Mouse (Mus musculus) kidney, postnatal 14 days (tissue): ENCODE measurements at regions not wholly inside any gene's neighbourhood (a gene's known extent, or its start where the extent isn't known, plus 50 kb on each side); places are given as distances from the start of the nearest gene placed in this dataset.

ENCODE experiments used
- DNase-seq: peaks from one replicate; pipeline ENCODE4 v3.0.0; 2022; ENCODE audit warnings: mixed read lengths

DNA sequence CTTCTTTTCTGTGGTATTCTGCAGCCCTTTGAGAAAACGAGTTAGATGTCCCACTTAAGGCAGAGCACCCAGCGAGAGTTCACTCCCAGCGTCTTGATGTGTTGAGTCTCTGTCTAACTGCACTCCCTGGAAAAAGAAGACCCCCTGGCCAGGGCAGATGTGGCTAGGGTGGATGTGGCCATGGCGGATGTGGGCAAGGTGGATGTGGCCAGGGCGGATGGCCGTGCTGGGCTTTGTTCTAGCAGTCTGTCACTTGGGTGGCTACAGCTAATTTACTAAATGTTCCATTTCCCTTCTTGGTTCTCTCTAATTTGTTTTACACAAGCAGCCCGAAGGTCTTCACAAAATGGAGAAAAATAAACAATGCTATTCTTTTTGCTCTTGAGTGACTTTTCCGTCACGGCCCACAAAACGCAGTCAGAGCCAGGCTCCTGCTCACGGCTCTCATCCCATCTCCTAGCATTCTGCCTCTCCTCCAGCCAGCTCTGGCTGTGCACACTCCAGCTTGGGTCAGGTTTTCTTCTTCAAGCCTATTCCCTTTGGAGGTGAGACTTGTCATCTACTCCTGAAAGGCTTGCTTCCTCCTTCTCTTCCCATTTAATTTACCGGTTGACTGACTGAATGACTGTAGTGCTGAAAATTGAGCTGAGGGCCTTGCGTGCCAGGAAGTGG is 173.4 kb upstream of the Ccdc122 start:
- DNase-seq = no peak

DNA sequence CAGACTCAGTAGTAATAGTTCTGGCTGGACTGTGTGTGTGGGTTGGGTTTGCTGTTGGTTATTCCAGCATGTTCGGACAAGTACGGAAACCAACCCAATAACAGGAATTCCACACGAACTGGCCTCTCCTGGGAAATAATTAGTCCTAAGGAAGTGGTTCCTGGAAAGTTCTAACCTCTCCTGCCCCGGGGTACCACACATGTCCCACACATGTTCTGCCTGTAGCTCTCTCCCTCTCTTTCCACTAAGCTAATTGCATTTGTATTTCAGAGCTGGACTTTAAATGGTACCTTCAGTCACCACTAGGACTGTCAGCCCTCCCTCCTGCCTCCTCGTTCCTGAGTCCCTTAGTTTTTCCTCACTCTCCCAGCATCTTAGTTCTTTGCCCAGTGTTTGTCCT is 178.2 kb upstream of the Ccdc122 start:
- DNase-seq = no peak

DNA sequence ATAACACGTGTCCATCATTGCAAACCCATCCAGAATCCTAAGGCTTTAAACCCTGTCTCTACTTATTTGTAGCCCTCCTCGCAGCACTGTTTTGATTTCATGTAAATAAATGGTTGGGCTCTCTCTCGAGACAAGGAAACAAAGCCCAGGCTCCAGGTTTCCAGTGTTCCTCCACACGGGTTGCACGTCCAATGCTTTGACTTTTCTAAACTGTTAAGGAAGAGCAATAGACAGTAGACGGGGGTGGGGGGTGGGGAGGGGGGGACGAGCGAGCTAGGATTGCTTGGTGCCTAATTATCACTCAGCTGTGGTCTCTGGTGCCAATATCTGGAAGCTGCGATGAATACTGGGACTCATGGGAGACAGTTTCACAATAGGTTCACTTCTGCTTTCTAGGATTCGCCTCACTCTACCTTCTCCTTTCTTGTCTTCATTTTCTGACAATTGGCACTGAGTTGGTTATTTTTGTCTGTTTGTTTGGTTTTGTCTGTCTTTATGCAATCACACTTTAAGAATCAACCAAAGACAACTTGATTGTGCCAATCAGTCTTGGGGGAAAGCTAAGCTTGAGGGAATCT is 179.3 kb upstream of the Ccdc122 start:
- DNase-seq = no peak

DNA sequence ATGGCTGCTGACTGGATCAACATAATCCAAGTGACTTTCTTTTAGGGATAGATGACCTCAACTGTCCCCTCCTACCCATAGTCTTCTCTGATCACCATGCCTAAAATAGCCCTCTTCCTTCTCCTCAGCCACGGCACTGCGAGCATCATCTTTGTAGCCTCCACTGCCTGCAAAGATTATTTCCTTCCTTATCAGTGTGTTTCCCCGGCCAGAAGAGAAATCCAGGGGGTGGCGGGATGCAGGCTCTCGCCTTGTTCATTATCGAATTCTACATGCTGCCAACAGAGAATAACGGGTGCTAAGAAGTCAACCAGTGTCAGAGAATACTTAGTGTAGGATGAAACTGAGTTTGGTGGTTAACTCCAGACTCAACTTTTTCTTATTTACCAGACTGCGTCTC is 180.0 kb upstream of the Ccdc122 start:
- no peak for DNase-seq

DNA sequence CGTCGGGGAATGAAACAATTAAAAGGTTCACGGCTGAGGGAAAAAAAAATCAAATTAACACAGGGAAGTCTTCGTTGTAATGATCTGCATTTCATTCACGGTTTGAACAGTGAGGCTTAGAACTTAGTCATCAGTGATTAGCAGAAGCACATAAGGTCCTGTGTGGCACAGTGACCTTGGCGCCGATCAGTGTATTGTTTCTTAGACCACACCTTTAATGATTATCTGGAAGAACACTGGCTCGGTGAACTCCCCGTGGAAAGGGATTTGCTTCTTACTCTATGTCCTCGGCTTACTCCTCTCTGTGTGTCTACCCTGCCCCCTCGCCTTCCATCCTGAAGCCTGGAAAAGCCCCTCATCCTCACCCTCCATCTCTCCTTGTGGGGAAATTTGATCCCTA is 181.6 kb upstream of the Ccdc122 start:
- no peak for DNase-seq

DNA sequence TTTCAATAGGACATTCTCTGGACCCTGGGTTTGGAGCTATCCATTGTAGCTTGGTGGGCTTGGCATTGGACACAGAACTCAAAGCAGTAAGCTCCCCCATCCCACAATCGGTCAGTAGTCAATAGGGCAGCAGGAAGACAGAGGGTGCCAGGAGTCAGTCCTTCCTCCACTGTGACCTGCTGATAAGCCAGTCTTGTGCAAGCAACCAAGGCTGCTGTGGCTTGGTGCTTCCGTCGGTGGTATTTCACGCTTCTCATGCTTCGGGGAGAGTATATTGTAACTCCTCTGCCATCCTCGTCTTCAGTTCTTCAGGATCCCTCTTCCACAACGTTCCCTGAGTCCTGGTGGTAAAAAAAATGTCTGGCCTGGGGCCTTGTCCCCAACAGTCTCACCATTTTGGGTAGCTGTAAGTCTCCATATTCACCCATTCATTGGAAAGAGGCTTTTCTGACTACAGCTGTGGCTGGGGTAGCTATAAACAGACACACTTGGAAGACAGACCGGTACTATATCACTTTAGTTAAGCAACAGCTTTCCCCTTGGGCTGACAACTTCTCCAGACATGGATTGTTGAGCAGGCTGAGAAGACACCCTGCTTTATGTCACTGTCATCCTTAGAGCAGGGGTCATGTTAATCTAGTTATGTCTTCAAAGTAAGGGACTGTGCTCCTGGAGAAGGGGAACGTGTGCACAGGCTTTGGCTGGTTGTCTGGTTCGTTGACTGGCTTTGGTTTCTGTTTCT is 184.9 kb upstream of the Ccdc122 start:
- no peak for DNase-seq

DNA sequence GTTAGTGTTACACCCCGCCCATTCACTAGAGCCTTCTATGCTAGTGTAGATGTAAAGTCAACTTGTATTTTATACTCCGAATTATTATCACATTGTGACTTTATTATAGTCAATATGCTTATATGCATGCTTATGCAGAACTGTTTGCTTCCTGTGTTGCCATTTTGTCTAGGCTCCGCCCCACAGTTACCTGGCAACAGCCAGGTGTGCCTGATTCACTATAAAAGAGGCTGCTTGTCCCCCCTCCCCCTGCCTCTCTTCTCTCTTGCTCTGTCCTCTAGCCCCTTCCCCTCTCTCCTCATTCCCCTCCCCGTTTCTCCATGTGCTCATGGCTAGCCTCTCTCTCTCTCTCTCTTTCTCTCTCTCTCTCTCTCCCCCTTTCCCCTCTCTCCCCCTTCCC is 185.9 kb upstream of the Ccdc122 start:
- DNase-seq = no peak

DNA sequence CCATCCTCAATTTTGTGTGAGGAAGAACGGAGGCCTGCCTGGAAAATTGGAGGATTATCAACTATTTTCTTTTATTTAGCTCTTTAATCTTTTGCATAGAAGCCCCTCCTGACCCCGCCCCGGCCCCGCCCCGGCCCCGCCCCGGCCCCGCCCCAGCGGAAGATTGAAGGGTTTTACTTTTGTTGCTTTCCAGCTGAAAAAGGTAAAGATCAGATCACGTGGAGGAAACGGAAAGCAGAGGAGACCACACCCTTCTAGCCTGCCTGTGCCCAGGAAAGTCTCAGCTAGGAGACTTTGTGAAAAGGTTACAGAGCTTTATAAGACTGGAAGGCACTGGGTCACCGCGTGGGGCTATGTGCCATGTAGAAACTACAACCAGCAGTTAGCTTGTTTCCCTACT is 186.5 kb upstream of the Ccdc122 start:
- DNase-seq = no peak

DNA sequence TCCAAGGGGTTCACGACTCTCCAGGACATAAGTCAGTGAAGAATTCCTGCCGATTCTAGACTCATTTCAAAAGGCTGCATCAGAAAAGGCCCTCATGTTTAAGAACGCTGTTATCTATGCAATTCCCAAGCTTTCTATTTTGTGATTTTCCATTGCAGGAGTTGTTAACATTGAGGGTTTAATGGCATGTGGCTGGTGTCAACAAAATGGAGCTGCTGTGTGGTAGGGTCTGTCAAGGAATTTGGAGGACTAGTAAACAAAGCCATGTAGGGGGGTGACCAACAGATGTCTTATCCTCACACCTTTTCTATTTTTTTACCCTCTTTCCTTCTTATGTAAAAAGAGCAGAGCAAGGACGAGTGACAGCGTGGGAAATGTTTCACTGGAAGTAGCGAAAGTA is 186.9 kb upstream of the Ccdc122 start:
- DNase-seq = no peak

DNA sequence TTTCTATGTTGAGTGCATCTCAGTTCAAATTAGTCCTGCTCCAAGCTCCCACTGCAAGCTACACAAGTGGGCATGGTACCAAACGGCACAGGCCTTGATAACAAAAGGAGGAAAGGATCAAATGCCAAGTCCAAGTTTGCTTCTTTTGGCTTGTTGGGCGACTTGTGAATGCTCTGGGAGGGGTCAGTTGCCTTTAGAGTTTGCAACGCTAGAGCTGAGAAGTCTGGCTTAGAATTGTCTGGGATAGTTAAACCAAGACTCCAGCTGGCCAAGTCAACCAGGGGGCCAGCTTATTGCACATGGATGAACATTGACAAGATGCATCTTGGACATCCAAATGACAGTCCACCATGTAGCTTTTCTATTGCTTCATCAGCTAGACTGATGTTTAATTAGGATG is 187.5 kb upstream of the Ccdc122 start:
- DNase-seq = no peak

DNA sequence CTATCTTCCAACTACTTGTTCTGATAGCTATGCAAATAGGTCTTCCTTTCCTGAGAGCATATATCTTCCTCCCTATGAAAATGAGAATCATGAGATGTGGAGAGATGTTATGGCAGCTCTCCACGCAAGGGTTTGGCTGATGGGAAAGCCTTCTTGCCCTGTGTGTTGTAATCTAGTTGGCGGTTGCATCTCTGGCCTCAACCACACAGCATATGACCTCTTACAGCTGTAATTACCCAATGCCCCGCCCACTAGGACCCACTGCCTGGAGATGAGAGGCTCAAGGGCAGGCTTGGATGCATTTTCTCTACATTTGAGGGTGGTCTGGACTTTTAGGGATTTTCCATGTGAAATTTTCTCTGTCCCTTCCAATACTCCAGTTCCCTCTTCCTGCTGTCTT is 190.9 kb upstream of the Ccdc122 start:
- no peak for DNase-seq

DNA sequence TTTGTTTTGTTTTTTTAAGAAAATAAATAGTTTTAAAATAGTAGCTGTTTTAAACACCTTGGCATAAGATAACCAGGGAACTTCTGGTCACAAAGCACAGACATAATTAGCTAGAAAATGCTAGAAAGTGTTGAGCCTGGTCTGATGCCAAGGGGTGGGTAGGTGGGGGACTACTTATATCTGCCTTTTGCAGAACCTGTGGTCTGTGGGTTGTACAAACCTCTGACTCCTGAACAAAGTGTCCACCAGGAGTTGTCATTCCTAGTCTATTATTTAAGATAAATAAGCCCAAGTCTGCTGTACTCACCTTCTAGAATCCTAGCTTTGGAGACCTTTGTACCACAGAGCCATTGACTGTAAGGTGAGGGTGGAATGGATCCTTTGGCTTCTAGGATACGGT is 191.9 kb upstream of the Ccdc122 start:
- DNase-seq = no peak

DNA sequence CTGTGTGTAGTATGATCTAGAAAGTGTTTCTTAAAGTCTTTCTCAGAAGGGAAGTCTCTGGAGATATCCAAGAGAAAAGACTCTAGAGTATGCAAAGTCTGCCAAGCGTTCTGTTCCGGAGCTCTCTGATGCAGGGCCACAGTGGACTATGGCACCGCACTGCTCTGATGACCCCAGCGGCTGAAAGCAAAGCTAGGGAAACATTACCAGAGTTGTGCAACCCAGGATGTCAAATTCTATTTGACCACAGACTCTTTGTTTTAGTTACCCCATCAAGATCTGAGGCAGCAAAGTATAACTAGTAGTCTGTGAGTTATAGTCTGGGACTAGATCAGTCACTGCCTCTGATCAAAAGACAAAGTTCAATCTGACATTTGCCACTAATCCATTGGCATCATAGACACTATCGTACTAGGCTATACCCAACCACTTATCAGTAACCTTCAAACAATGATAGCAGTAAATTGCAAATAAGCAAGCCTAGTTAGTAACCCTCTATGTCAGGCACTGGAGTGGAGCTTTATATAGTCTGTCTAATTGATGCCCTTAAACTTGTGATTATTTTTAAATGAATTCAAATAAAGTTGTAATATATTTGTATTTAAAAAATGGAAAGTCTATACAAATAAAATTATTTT is 198.9 kb upstream of the Ccdc122 start:
- peak; percentile 73 for DNase-seq

DNA sequence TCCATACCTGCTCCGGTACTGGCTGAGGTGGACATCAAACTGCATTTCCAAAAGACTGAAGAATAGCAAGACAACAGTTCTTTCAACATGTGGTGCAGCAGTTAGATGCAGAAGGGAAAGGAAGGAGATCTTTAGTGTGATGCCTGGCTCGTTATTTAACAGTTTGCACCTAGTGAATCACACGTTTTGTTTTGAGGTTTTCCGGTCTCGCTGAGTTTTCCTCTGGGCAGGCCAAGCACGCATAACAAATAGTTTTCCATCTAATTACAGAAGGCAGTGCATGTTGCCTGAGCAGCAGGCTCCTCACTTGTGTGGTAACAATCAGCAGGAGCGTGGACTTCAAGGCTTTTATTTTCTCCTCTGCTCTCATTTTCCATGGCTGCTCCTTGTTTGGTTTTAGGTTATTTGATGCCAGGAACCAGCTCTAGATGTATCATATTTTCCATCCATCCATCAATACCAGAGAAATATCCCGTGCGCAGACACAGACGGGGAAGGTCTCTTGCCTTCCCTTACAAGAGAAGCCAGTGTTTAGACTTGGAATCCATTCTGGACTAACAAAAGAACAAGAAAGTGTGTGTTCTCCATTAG is 199.6 kb upstream of the Ccdc122 start:
- no peak for DNase-seq

DNA sequence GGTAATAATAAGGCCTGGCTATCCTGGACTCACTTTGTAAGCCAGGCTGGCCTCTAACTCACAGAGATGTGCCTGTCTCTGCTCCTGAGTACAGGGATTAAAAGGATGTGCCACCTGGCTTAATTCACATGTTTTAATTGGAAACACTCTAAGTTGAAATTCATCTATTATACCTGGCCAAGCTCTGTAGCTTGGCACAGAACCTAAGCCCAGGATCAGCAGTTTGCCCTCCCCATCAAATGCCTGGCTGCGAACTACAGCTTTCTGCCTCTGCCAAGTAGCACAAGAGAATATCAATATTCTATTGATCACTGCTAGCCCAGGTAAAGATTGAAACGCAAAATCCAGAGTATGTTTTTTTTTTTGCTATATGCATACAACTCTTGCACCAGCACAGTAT is 200.3 kb upstream of the Ccdc122 start:
- DNase-seq = no peak

DNA sequence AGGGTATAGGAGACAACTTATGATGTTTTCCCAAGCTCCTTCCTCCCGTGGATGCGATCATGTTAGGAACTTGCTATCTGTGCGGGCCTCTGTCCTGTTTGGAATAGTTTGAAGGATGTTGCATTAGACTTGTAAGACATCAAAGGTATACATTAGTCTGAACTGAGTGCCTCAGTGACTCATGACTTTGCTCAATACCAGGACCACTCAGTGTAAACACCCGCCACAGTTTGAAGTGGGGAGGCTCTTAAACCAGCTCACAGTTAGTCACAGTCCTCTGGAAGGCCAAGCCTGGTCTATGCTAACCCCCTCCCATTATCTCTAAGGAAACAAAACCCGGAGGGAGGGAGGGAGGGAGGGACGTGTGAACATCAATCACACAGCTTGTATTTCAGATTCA is 202.5 kb upstream of the Ccdc122 start:
- DNase-seq = no peak

DNA sequence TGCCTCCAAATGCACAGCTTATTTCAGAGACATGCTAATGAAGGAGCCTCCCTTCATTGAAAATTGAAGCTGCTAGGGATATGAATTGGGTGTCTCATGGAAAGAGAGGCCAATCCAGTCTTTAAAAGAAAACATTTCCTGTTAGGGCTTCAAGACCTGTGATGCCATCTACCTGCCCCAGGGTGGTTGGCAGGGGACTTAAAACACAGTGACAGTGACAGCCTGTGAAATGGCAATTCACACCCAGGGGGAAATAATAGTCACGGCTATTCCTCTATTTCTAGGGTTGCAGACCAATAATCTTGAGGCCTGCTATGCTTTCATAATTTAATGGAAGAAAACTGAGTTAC is 207.4 kb upstream of the Ccdc122 start:
- no peak for DNase-seq

DNA sequence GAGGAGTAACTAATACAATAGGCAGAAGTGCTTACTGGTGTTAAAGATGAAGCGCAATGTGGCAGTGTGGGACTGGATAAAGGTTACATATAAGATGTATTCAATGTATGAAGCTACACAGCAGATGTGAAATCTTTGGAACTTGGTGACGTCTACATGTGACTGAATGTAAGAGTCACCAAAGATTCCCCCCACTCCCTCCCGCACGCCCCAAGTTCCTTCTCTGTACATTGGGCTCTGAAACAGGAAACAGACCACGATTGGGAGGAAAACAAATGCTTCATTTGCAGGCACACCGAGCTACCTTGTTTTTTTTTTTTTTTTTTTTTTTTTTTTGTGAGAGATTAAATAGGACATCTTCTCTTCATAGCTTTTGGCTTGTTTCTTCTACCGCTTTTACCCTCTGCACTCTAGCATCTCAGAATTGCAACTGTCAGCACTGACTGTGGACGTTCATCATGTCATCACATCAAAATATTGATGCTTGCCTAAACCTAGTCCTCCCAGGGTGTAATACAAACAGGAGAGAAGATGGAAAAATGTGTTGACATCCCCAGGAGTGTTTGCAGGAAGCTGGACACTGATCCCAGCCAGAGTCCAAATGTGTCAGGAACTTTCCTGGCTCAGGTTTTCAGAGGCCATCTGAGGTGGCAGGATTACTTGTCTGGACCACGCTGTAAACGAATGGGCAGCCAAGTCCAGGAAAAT is 208.0 kb upstream of the Ccdc122 start:
- DNase-seq = peak; percentile 53

DNA sequence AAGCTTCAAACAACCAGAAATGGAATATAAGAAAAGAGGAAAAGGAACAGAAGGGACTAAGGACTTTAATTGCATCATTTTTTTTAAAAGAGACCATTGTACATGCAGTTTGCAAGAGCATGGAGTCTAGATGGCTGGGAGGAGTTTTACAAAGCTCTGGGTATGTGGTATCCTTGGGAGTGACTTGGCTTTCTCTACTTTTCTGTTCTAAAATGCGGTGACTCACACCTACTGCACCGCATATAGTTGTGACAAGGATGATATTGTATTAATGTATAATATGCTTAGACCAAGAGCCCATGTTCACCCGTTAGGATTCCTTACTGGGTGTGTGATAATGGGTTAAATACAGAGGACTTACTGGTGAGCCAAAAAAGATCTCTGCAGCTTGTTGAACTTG is 212.5 kb upstream of the Ccdc122 start:
- DNase-seq = no peak

DNA sequence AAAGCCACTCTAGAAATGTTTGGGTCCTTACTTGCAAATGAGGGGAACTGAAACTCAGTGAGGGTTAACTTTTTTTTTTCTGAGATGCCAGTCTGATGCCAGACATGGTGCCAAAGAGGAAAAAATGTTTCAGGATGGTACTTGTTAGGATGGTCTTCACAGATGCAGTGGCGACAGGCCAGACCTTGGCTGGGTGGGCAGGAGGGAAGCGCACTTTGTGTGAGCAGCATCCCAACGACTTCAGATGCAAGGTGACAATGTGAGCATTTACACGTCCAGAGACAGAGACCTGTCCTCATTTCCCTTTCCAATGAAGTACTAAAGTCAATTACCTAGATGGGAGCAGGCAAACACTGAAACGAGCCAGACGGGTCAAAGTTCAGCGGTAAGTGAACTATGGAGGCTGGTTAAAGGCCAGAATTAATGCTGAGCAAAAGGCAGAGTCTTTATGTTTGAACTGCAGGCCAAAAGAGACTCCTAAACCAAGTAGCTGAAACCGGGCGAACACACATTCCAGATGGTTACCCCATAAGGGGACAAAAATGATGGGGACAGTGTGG is 213.7 kb upstream of the Ccdc122 start:
- DNase-seq = peak; percentile 73

DNA sequence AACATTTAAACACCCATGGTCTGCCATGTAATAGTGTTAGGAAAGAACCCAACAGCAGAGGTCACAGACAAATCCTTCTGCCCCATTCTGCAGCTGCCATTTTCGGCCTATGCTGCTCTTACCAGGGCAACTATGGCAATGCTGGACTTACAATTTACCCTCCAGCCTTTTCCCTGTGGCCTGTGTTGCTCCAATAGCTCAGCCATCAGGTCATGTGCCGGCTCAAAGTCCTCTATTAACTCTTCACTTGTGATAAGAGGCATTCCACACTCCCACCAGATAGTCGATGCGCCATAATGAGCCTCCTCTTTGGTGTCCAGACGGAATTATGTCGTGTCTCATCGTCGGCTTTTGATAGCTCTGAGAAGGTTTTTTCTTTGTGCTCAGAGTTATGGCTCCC is 214.7 kb upstream of the Ccdc122 start:
- no peak for DNase-seq

DNA sequence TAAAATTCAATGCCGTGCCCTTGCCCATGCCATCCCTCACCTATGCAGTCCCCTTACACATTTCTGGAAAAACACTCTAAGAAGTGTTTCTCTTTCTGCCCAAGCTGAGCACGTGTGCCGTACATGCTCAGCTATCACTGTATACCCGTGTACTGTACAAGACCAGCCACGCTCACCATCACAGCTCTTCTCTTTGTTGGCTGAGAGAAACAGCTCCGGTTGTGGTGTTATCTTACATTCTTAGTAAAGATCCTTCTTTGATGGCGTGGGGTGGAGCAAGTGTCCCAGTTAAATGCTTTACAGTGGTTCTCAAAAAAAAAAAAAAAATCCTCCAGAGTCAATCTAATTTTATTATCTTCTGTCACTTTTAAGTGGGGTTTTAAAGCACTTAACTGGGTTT is 215.1 kb upstream of the Ccdc122 start:
- no peak for DNase-seq

DNA sequence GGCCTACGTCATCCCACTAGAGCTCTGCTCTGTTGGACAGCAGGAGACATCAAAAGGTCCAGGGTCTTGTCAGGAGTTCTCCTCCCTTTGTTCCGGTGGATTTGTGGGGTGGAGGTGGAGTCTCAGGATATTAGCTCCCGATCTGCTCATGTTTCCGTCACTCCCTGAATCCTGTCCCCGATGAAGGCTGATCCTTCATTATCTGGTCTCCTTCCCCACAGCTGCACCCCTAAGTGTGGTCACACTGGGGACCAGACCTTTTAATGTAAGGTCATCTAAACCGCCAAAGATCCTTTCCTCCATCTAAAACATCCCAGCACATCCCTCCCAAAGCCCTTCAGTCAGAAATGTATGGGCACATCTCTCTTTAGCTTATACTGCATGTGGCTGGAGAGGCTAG is 215.6 kb upstream of the Ccdc122 start:
- no peak for DNase-seq
